Mouse (Mus musculus) embryonic fibroblast, embryonic 13.5 days (primary cell): ENCODE measurements at regions not wholly inside any gene's neighbourhood (a gene's known extent, or its start where the extent isn't known, plus 50 kb on each side); places are given as distances from the start of the nearest gene placed in this dataset.

Experiments used
- CTCF ChIP-seq: IDR thresholded peaks from 2 replicates; pipeline ENCODE4 v1.5.1; 2011; ENCODE audit warnings: mild to moderate bottlenecking, control low read depth, low read length, moderate library complexity, borderline replicate concordance; ENCODE audit not compliant: insufficient read depth
- POLR2A ChIP-seq: IDR thresholded peaks from 2 replicates; pipeline ENCODE4 v1.6.1; 2011; ENCODE audit warnings: low read depth, mild to moderate bottlenecking, control low read depth, low read length, moderate library complexity

DNA sequence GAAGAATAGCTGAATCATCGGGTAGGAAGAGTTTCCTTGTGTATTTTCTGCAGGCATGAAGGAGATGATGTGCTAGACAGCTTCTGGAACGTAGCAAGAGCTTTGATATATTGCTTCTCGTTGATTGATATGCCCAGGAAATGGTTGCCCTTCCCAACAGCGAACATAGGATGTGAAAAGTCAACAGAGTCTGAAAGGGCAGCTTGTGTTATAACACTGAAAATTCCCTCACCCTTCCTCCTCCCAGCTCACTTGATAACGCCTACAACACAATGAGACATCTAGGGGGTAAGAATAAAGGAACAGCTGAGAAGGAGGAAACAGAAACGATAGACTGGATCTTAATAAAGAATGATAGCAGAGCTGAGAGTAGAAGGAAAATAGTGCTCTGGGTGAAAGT is 60.1 kb upstream of the Itprid2 start:
- TF ChIP-seq CTCF (no peak), POLR2A (no peak)
